Mouse (Mus musculus) embryonic fibroblast, embryonic 13.5 days (primary cell): ENCODE results near the gene Olfr601. TPM values are rescaled to one million over a fixed set of nuclear protein-coding genes. Genes with fewer than 3 reads are reported as not detected.
"Not testable (repeated sequence)": the region's sequence is repeated elsewhere in the genome, so short reads cannot be mapped to it uniquely, and the experiment has no call there.

Source experiments
- H3K27ac ChIP-seq: 2 replicates; pipeline ENCODE4 v1.5.1; 2012; ENCODE audit warnings: low read length, control low read depth, inconsistent platforms; ENCODE audit not compliant: insufficient read depth
- H3K4me1 ChIP-seq: 2 replicates; pipeline ENCODE4 v1.6.1; 2011; ENCODE audit warnings: low read length; ENCODE audit not compliant: control insufficient read depth, insufficient read depth
- H3K4me3 ChIP-seq: 2 replicates; pipeline ENCODE4 v1.5.1; 2011; ENCODE audit warnings: mild to moderate bottlenecking, control low read depth, low read length; ENCODE audit not compliant: insufficient read depth
- CTCF ChIP-seq: IDR thresholded peaks from 2 replicates; pipeline ENCODE4 v1.5.1; 2011; ENCODE audit warnings: mild to moderate bottlenecking, control low read depth, low read length, moderate library complexity, borderline replicate concordance; ENCODE audit not compliant: insufficient read depth
- POLR2A ChIP-seq: IDR thresholded peaks from 2 replicates; pipeline ENCODE4 v1.6.1; 2011; ENCODE audit warnings: low read depth, mild to moderate bottlenecking, control low read depth, low read length, moderate library complexity
- polyA plus RNA-seq: library from polyadenylated mRNA; stranded (reverse); fragments of >200 nt; gene quantifications from 2 replicates; pipeline ENCODE4 v1.2.4, GENCODE M21; 2011; ENCODE audit warnings: low read depth; ENCODE audit not compliant: missing spikeins, insufficient read length

Gene Olfr601
- polyA plus RNA-seq: not detected in 2 replicates

DNA sequence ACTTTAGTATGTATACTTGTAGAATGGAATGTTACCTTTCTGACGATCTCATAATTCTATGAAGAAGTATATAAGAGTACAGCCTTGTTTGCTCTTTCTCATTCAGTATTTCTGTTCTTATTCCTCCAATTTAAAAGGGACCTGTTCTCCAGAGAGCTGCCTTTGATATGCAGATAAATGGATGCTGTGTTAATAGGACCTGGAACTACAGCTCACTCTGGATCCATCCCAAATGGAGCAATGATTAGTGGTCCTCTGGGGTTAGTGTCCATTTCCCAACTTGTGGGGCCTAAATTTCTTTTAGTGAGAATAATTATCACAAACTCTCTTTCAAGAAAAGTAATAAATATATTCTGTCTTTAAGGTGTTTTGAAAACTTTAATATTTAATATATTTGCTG is at the start of gene Olfr601:
Gene Olfr601 (minus strand): TSS at position 101 of the 400 bp plus-strand sequence.
- no peaks in the 10 kb centered on the region for H3K4me1 ChIP-seq
- TF ChIP-seq CTCF: no peak
- no peak for TF ChIP-seq POLR2A

DNA sequence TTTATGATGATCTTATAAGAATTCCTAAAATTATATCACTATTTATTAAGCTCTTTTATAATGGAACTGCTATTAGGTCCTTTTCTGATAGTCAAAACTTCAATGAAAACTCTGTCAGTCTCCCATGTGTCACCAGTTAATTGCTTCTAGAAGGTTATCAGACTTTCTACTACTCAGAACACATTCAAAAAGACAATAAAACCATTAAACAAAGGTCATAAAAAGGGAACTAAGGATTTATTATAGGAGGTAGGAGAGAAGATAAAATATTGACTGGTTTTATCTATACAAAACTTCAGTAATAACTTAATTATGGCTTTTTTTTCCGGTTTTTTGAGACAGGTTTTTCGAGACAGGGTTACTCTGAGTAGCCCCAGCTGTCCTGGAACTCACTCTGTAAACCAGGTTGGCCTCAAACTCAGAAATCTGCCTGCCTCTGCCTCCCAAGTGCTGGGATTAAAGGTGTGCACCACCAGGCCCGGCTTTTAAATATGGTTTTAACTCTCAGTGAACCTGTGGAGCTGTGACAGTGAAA is 44.1 kb upstream of the Olfr601 start:
- H3K4me3 ChIP-seq, H3K27ac ChIP-seq, H3K4me1 ChIP-seq: not testable (repeated sequence)

More for the DNA sequence above, at the start of gene Olfr601:
- Histone ChIP-seq H3K4me3 (no peak within 1 kb of the TSS), H3K27ac (no peak within 1 kb of the TSS)

DNA sequence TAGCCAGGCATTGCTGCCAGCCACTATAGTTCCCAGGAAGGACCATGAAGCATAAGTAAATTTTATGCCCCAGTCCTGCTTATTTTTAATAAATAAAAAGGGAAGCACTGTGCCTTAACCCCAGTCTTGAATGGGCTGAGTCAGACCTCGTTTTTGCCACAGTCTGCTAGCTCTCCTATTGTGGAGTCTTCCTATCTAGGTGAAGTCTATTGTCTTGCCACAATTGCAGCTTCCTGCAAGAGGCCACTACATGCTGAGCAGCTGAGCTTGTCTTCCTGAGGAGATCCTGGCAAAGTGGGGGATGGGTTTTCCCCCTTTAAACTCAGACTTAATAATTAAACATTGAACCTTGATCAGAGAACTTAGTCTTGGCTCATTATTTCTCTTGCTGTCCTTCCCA is 36.5 kb upstream of the Olfr601 start:
- Histone ChIP-seq H3K4me3 (no peak overlapping the region), H3K27ac (no peak overlapping the region), H3K4me1 (no peaks in the 10 kb centered on the region)
- TF ChIP-seq POLR2A (no peak), CTCF (no peak)

DNA sequence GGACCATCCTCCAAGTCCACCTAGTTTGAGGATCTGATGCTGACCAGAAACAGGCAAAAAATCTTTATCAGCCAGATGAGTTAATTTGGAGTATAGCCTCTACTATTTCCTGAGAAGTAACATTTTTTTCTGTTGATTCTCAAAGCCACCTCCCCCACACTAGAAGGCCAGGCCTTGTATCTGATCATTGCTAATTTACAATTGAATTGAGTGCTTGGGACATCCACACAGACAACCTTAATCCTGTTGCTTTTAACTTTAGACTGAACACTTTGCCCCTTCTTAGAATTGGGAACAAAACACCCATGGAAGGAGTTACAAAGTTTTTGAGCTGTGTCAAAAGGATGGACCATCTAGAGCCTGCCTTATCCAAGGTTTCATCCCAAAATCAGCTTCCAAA is 35.3 kb upstream of the Olfr601 start:
- H3K27ac ChIP-seq: no peak overlapping the region

DNA sequence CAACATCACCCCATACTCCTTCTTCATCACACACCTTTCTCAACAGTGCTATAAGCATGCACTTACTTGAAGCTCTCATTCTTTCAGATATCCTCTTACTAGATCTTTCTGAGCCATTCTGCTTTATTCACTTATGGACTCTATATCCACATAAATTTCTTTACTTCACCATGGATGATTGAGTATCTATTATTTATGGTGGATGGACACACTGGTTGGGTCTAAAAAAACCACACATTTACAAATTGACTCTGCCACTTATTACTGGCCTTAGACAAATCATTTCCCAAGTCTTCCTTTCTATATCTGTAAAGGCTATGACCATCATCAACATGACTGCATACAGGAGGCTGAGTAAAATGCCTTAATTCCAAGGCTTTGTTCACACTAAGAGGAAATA is 23.6 kb upstream of the Olfr601 start, which contains the start of gene Olfr603:
Gene Olfr603 (minus strand): TSS at position 101 of the 400 bp plus-strand sequence.
- Histone ChIP-seq H3K4me1 (no peaks in the 10 kb centered on the region), H3K27ac (no peak within 1 kb of the TSS), H3K4me3 (no peak within 1 kb of the TSS)
- TF ChIP-seq CTCF (no peak), POLR2A (no peak)

More for the DNA sequence above, 35.3 kb upstream of the Olfr601 start:
- no peak overlapping the region for H3K4me3 ChIP-seq
- no peaks in the 10 kb centered on the region for H3K4me1 ChIP-seq
- TF ChIP-seq CTCF (no peak), POLR2A (no peak)

DNA sequence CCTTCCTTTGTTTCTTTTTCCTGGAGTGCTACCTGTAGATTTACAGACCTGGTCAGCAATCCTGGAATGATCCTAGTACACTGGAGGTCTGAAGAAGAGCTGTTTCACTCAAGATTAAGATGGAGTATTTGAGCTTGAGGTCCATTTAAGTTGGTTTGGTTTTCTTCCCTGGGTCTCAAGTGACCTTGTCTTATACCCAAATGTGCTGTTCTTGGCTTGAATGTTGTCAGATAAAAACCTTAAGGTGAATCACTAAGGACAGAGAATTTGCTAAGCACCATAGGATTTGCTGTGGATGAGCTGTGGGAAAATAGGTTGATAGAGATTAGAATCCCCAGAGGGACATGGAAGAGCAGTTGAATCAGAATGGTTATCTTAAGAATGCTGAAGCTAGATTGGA is 12.9 kb downstream of the Olfr601 start, which contains the start of gene Olfr600:
Gene Olfr600 (minus strand): TSS at position 101 of the 400 bp plus-strand sequence.
- no peak for TF ChIP-seq POLR2A
- TF ChIP-seq CTCF: no peak
- Histone ChIP-seq H3K4me3 (no peak within 1 kb of the TSS), H3K27ac (no peak within 1 kb of the TSS), H3K4me1 (no peaks in the 10 kb centered on the region)

DNA sequence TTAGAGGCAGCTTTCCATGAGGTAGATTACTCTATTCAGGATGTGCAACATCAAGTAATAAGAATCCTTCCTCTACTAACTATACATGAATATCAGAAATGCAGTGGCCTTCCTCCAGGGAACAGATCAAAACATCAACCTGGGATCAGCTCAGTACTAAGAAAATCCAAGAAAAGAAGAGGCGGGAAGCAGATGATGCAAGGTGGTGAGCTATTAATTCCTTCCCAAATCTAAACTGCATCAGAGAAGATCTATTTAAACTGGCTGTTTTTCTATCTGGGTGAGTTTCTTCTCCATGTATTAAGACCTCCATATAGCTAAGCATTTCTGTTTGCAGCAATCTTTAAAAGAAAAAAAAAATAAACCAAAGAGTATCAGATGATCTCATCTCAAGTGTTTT is 26.8 kb downstream of the Olfr601 start, which contains the start of gene Olfr599:
Gene Olfr599 (plus strand): TSS at position 301 of the 400 bp plus-strand sequence.
- no peaks in the 10 kb centered on the region for H3K4me1 ChIP-seq
- no peak within 1 kb of the TSS for H3K4me3 ChIP-seq
- TF ChIP-seq CTCF (no peak), POLR2A (no peak)
- no peak within 1 kb of the TSS for H3K27ac ChIP-seq

DNA sequence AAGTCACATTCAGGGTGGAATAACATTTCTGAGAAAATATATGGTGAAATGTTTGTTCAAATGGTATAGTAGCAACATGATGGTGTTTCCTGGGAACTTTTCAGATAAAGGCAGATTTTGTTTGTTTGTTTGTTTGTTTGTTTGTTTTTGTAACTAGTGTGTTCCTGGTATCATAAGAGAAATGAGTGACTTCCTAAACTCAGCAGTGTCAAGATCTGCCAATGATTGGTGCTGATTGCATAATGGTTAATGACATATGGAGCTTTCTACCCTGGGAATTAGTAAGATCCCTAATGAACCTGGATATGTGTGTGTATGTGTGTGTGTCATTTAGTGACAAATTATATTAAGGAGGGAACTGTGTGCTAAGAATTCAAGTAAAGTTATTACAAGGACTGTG is 39.2 kb downstream of the Olfr601 start, which contains the start of gene Olfr598:
Gene Olfr598 (plus strand): TSS at position 301 of the 400 bp plus-strand sequence.
- Histone ChIP-seq H3K4me1 (no peaks in the 10 kb centered on the region), H3K27ac (no peak within 1 kb of the TSS), H3K4me3 (no peak within 1 kb of the TSS)
- TF ChIP-seq POLR2A: no peak
- TF ChIP-seq CTCF: no peak

DNA sequence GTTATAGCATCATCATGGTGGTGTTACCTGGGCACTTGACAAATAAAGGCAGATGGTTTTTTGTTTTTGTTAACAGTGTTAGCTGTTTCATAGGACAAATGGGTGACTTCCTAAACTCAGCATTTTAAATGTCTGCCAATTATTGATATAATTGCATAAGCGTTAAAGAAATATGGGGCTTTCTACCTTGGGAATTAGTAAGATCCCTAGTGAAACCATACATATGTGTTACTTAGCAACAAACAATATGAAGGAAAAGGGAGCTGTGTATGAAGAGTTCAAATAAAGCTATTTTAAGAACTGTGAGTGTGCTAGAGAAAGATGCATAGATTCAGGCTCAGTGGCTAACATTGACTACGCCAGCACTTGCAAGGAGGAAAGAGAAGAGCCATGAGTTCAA is 46.4 kb downstream of the Olfr601 start, which contains the start of gene Olfr597:
Gene Olfr597 (plus strand): TSS at position 301 of the 400 bp plus-strand sequence.
- not testable (repeated sequence) for H3K4me1 ChIP-seq, H3K4me3 ChIP-seq, H3K27ac ChIP-seq

Other genes with a start within 250 kb of the Olfr601 start
- not detected in 2 replicates for gene Olfr586, start 237.0 kb downstream of the Olfr601 start, polyA plus RNA-seq
- gene Olfr588-ps1, start 221.8 kb downstream of the Olfr601 start, polyA plus RNA-seq: not detected in 2 replicates
- not detected in 2 replicates for gene Olfr589, start 206.3 kb downstream of the Olfr601 start, polyA plus RNA-seq
- gene Olfr591, start 184.3 kb downstream of the Olfr601 start, polyA plus RNA-seq: not detected in 2 replicates
- not detected in 2 replicates for gene Olfr592, start 177.9 kb downstream of the Olfr601 start, polyA plus RNA-seq
- gene Olfr593, start 150.8 kb downstream of the Olfr601 start, polyA plus RNA-seq: not detected in 2 replicates
- not detected in 2 replicates for gene Olfr594, start 145.7 kb downstream of the Olfr601 start, polyA plus RNA-seq
- gene Usp17ld, start 110.2 kb downstream of the Olfr601 start, polyA plus RNA-seq: not detected in 2 replicates
- not detected in 2 replicates for gene Olfr596, start 57.0 kb downstream of the Olfr601 start, polyA plus RNA-seq
- not detected in 2 replicates for gene Olfr597, start 46.3 kb downstream of the Olfr601 start, polyA plus RNA-seq
- not detected in 2 replicates for gene Olfr598, start 39.1 kb downstream of the Olfr601 start, polyA plus RNA-seq
- not detected in 2 replicates for gene Olfr599, start 26.7 kb downstream of the Olfr601 start, polyA plus RNA-seq
- not detected in 2 replicates for gene Olfr600, start 13.0 kb downstream of the Olfr601 start, polyA plus RNA-seq
- gene Olfr603, start 23.5 kb upstream of the Olfr601 start, polyA plus RNA-seq: not detected in 2 replicates
- not detected in 2 replicates for gene Usp17lc, start 52.4 kb upstream of the Olfr601 start, polyA plus RNA-seq
- not detected in 2 replicates for gene Olfr605, start 82.8 kb upstream of the Olfr601 start, polyA plus RNA-seq
- gene Olfr606, start 86.4 kb upstream of the Olfr601 start, polyA plus RNA-seq: not detected in 2 replicates
- gene Olfr607, start 101.5 kb upstream of the Olfr601 start, polyA plus RNA-seq: not detected in 2 replicates
- gene Olfr608, start 107.2 kb upstream of the Olfr601 start, polyA plus RNA-seq: not detected in 2 replicates
- not detected in 2 replicates for gene Olfr609, start 135.4 kb upstream of the Olfr601 start, polyA plus RNA-seq
- not detected in 2 replicates for gene Olfr610, start 149.5 kb upstream of the Olfr601 start, polyA plus RNA-seq
- gene Olfr611, start 158.2 kb upstream of the Olfr601 start, polyA plus RNA-seq: not detected in 2 replicates
- gene Olfr612, start 180.1 kb upstream of the Olfr601 start, polyA plus RNA-seq: not detected in 2 replicates
- not detected in 2 replicates for gene Olfr613, start 185.4 kb upstream of the Olfr601 start, polyA plus RNA-seq
- gene Olfr615, start 193.4 kb upstream of the Olfr601 start, polyA plus RNA-seq: not detected in 2 replicates
- gene Olfr616, start 206.5 kb upstream of the Olfr601 start, polyA plus RNA-seq: not detected in 2 replicates
- not detected in 2 replicates for gene Olfr617, start 210.4 kb upstream of the Olfr601 start, polyA plus RNA-seq
- not detected in 2 replicates for gene Olfr618, start 227.4 kb upstream of the Olfr601 start, polyA plus RNA-seq
- not detected in 2 replicates for gene Olfr619, start 237.9 kb upstream of the Olfr601 start, polyA plus RNA-seq
- not detected in 2 replicates for gene Olfr620, start 249.9 kb upstream of the Olfr601 start, polyA plus RNA-seq